Mouse (Mus musculus): ENCODE results near the gene E130311K13Rik.

E130311K13Rik gene

DNA sequence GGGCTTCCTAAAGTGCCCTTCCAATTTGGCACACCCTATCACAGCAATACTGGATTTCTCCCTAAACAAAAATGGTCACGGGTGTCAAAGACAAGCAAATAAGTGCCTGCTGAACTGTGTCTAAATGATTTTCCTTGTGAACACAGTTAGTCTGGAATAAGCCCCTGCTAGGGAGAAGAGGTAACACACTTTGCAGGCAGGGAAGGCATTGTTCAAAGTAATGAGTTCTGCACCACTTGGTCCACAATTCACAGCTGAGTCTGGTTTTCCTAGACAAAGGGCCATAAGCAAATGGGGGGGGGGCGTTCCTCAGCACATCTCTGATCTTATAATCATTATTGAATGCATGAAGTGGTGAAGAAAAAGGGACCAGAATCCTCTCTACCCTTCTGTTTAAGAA, 33.5 kb downstream of the E130311K13Rik start:
- no peak for DNase-seq (ENCODE audit: low read depth)

DNA sequence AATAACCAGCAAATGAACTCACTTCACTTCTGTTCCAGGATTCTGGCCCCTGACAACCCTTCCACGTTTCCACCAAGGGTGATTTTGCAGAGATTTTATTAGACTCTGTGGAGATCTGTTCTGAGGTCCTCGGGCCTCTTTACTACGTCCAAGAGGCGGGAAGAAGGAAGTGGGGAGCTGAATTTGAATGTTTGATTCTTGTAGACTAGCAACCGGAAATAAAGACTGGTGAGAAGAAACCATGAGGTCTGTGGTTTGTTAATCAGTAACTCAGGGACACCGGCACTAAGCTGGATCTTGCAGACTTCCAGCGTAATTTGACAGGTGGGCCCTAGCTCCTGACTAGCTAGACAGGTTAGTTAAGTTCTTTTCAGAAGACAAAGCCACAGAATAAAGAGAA, 35.6 kb downstream of the E130311K13Rik start:
- DNase-seq (ENCODE audit: low read depth): peak; percentile 67

DNA sequence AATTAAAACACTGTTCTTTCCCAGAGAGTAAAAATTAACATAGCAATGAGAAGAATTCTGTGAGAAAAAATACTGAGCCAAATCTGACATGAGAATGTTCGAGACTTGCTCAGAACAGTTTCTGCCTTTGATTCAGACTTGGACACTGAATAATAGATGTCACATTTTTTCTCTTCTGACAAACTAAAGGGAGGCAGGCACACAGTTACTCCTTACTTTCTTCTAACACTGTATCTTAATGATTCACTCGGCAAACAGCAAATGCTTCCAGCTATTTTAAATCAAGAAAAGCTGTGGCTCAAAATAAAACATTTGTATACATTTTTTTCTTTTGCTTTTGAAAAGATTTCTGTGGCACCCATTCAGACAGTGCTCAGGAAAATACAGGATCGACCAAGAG, 37.1 kb downstream of the E130311K13Rik start:
- DNase-seq (ENCODE audit: low read depth): no peak

DNA sequence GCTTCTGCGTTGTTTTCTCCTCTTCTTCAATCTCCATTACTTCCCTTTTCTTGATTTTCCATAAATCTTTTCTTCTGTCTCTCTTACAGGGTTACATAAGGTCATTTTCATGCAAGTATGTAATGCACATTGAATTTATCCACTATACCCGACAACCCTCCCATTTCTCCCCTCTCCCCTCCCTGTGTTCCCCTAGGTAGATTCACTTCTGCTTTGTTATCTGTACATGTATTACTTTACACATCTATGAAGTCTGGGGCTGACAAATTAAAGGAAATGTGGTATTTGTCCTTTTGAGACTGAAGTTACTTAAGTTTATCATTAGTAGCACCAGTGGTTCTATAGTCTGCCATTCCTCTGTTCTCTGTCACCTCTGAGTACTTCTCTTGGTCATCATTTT, 48.2 kb downstream of the E130311K13Rik start:
- no peak for DNase-seq (ENCODE audit: low read depth)

DNA sequence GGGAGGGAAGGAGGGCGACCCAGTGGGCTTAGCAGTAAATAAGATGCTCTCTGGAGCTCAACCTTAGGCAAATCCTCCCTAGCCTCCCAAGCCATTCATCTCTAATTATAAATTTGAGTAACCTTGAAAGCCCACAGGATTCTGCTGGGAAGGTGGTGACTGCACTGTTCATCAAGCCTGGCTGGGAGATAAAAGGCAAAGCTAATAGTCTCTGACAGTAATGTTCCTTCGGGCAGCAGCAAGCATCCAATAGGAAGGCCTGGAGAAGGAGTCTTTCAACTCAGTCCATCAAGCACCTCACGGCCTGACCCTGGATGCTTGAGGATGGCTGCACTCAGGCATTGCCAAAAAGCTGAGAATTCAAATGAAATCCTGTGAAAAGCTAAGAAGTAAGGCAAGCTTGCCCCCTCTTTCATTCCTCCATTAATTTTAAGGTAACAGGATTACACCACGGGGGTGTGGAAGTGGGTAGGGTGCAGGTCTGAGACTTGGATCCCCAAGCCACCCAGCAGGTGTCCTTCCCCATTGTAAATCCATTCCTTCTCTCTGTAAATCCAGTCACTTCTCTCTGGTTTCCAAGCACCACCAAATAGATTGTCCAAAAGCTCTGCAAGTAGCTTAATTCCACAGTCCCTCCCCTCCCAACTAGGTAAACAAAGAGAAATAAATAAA, 50.1 kb downstream of the E130311K13Rik start:
- no peak for DNase-seq (ENCODE audit: low read depth)

DNA sequence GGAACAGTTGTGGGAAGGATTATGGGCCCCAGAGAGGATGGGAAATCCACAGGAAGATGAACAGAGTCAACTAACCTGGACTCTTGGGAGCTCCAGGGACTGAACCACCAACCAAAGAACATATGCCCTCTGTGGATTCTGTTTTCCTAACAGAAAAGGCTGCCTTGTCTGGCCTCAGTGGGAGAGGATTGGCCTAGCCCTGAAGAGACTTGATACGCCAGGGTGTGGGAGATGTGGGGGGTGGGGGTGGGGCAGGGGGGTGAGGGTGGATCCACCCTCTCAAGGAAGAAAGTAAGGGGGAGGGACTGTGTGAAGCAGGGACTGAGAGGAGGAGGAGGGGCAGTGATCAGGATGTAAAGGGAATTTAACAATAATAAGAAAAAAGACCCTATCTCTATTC, 56.5 kb downstream of the E130311K13Rik start:
- DNase-seq (ENCODE audit: low read depth): no peak

DNA sequence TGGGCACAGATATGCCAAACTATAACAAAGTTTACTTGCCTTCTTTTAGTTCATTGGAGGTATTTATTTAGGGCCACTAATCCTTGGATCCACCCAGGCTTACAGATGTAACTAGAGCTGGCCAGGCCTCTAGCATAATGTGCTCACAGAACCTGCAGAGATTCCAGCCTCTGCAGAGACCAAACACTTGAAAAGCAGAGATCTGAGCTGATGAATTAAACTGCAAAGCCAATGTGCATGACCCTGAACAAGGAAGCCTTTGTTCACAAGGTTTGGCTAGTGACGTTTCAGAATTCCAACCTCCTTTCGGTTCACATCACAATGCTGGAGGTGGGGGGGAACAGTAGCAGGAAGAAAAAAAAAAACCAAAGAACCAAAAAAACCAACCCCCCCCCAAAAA, 58.0 kb downstream of the E130311K13Rik start:
- no peak for DNase-seq (ENCODE audit: low read depth)

DNA sequence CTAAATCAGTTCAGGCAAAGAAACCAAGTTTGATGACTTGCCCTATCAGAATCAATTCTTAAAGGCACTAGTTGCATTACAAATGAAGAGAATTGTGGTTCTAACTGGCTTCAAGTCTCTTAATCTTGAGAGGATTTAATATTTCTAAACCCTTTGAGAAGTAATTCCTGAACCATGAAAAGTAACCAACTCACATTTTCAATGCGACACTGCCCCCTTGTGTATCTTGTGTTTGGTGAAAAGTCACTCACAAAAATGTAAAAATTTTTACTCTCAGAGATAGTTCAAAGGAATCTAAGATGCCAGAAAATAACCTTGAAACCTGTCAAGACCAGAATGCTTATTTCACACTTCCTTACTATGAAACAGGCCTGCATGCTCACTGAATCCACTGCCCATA, 61.0 kb downstream of the E130311K13Rik start:
- DNase-seq (ENCODE audit: low read depth): peak; percentile 36

DNA sequence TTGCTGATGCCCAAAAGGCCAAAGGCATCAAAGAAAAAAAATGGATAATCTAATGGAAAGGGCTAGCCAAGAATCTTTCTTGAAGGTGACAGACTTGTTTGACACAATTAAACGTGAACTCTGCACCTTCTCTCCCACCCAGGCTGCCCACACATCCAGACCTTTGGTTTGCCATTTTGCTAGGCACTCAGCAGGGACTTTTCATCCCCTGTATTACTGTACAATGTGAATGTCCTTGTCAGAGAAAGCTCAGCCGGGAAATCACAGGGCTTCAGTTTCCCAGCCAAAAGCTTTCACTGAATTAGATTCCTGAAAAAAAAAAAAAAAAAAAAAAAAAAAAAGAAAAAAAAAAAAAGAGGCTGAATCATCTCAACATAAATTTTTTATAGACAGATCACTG, 64.2 kb downstream of the E130311K13Rik start:
- DNase-seq (ENCODE audit: low read depth): no peak
